Mouse (Mus musculus) E14TG2a.4 (cell line): ENCODE data around the gene Taok3.

Source experiments
- CTCF ChIP-seq: conservative IDR thresholded peaks from 2 replicates; pipeline ENCODE4 v1.5.1; 2014; ENCODE audit warnings: low read length
- NANOG ChIP-seq: IDR thresholded peaks from 2 replicates; pipeline ENCODE4 v1.6.1; 2014; ENCODE audit warnings: borderline replicate concordance, low read length, mixed read lengths
- POU5F1 ChIP-seq: IDR thresholded peaks from 2 replicates; pipeline ENCODE4 v1.6.1; 2014; ENCODE audit warnings: low read length, borderline replicate concordance

DNA sequence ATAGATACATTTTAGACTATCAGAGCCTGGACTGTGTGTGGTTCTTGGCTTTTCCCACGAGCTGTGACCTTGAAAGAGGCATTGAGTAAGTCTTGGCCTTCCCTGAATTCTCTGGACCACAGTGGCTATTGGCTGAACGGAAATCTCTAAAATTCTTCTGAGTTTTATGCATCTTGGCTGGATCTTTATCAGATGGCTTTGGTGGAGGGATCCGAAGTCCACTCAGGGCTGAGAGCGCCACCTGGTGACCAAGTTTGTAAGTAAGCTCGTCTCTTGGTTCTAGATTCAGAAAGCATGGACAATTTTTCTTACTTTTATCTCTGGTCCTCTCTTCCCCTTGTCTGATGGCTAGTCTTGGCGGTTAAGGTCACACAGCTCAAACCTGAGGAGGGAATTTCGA, 185.0 kb downstream of the Taok3 start:
- TF ChIP-seq CTCF, result peak; percentile 57
- no peak for TF ChIP-seq NANOG
- TF ChIP-seq POU5F1, result no peak
